Mouse (Mus musculus) lung, adult 2 months (tissue): Measurements from ENCODE around the gene Rims3.

Experiments used
- CTCF ChIP-seq: fragments of 200-500 bp; IDR thresholded peaks from 2 replicates; pipeline ENCODE4 v1.5.1; 2011; ENCODE audit warnings: mild to moderate bottlenecking, low read length, control low read depth; ENCODE audit not compliant: insufficient read depth
- POLR2A ChIP-seq: fragments of 200-500 bp; IDR thresholded peaks from 2 replicates; pipeline ENCODE4 v1.6.1; 2011; ENCODE audit warnings: low read depth, mild to moderate bottlenecking, control low read depth, low read length, borderline replicate concordance; ENCODE audit errors: extremely low read depth

DNA sequence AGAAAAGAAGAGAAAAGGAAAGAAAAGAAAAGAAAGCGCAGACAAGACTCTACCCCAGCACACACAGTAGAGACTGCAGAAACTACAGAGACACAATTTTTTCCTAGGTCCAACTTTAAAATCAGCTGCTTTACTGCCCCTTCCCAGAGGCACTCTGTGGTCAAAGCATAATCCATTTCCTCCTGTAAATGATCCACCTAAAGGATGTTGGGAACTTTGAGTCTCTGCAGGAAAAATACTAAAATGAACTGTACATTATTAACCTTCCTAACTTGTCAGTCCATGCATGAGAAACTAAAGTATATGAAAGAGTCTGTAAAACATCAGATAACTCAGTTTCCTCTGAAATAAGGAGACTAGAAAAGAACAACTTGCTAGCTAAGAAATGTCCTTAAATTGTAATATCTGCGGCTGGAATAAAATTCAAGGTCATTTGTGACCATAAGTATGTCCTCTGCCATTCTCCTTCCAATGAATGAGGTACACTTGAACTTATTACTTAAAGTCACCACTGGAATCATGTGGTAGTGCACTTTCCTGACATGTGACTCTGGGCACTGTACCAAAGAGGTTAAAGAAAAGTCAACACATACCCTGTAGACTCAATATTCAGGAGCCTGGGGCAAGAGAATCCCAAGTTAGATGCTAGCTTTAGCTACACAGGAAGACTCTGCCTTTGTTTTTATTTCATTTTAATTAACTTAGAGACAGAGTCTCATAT, 32.3 kb upstream of the Rims3 start:
- no peak for TF ChIP-seq POLR2A
- TF ChIP-seq CTCF, result no peak
